Mouse (Mus musculus): ENCODE results near the gene Slc9a5. TPM values are rescaled to one million over a fixed set of nuclear protein-coding genes. Genes with fewer than 3 reads are reported as not detected.
A peak's percentile ranks its signal among the peaks of the same experiment; 100 is the strongest.

The Slc9a5 gene
- polyA plus RNA-seq, 1 experiment: 8.1 TPM

DNA sequence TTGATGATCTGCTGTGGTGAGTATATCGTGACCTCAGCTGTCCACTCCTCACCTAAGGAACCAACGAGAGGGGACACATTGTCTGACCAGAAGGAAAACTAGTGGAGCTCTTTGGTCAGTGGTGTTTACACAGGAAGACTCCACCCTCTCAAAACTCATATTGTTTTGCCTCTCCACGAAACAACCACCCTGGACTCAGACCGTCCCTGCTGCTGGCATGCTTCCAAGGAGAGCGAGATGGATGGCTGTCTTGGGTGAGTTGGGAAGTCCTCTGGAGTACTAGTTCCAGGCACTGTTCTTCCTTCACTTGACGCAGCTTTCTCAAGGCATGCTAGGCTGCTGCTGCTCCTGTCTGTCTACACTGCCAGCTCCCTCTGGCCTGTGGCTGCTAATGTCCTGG lies 40.5 kb downstream of the Slc9a5 start:
- 28% methylated on average over 6 of the region's 6 CpGs for WGBS
- no peak for TF ChIP-seq POLR2A (IDR thresholded peaks at IDR 0.05; ENCODE audit: borderline replicate concordance, extremely low read depth, low read depth, low read length)
- TF ChIP-seq CTCF (IDR thresholded peaks at IDR 0.05; ENCODE audit: insufficient read depth, low read length): no peak
- no peak overlapping the region for H3K4me3 ChIP-seq (replicated peaks; ENCODE audit: extremely low read depth, low read depth, low read length)
- peaks cover 5% of the 10 kb centered on the region for H3K4me1 ChIP-seq (ENCODE audit: control insufficient read depth, insufficient read depth, low read length)
- DNase-seq: no peak

GRCm38 (mm10) chr8:105393089-105393787 lies 44.6 kb downstream of the Slc9a5 start:
- TF ChIP-seq CTCF (IDR thresholded peaks at IDR 0.05; ENCODE audit: insufficient read depth, low read length): no peak
- no peak for TF ChIP-seq POLR2A (IDR thresholded peaks at IDR 0.05; ENCODE audit: borderline replicate concordance, extremely low read depth, low read depth, low read length)
- DNase-seq: no peak
- Histone ChIP-seq H3K4me3 (replicated peaks; ENCODE audit: extremely low read depth, low read depth, low read length) (no peak overlapping the region), H3K4me1 (ENCODE audit: control insufficient read depth, insufficient read depth, low read length) (peaks cover 8% of the 10 kb centered on the region)
- WGBS: 67% methylated on average over 12 of the region's 12 CpGs

DNA sequence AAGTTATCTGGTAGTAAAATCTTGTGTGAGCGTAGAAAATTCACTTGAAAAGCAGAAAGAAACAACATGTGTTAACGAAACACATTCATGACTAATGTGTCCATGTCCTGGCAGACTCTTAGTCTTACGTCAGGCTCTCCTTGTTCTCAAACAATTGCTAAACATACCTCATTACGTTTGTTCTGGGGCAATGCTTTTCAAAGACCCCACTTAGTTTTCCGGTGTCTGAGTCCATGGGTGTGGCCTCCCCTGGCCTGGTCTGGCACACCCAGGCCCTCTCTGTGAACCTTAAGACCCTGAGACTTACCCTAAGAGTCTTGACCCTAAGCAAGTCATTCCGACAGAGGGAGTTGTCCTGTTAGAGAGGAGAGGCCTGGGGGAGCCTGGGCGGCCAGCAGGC lies 45.3 kb downstream of the Slc9a5 start:
- 53% methylated on average over 7 of the region's 7 CpGs for WGBS
- DNase-seq: peak; percentile 21
- H3K4me3 ChIP-seq (replicated peaks; ENCODE audit: extremely low read depth, low read depth, low read length): no peak overlapping the region
- H3K4me1 ChIP-seq (ENCODE audit: control insufficient read depth, insufficient read depth, low read length): peaks cover 8% of the 10 kb centered on the region
- TF ChIP-seq CTCF (IDR thresholded peaks at IDR 0.05; ENCODE audit: insufficient read depth, low read length) (no peak), POLR2A (IDR thresholded peaks at IDR 0.05; ENCODE audit: borderline replicate concordance, extremely low read depth, low read depth, low read length) (no peak)

- WGBS: 31% methylated on average over 3 of the region's 3 CpGs
- DNase-seq: no peak
- TF ChIP-seq CTCF (IDR thresholded peaks at IDR 0.05; ENCODE audit: insufficient read depth, low read length) (peak; percentile 34; the same call in 1 of the 2 replicates), POLR2A (IDR thresholded peaks at IDR 0.05; ENCODE audit: borderline replicate concordance, extremely low read depth, low read depth, low read length) (no peak)
These were observed 49.1 kb downstream of the Slc9a5 start for GRCm38 (mm10) chr8:105397747-105398146.

GRCm38 (mm10) chr8:105400016-105400415 lies 51.4 kb downstream of the Slc9a5 start:
- no peaks in the 10 kb centered on the region for H3K4me1 ChIP-seq (ENCODE audit: control insufficient read depth, insufficient read depth, low read length)
- no peak overlapping the region for H3K4me3 ChIP-seq (replicated peaks; ENCODE audit: extremely low read depth, low read depth, low read length)
- no peak for DNase-seq
- TF ChIP-seq CTCF (IDR thresholded peaks at IDR 0.05; ENCODE audit: insufficient read depth, low read length) (no peak), POLR2A (IDR thresholded peaks at IDR 0.05; ENCODE audit: borderline replicate concordance, extremely low read depth, low read depth, low read length) (no peak)
- WGBS: 91% methylated on average over 5 of the region's 5 CpGs

More at GRCm38 (mm10) chr8:105397747-105398146, 49.1 kb downstream of the Slc9a5 start:
- peaks cover 5% of the 10 kb centered on the region; the same call in 1 of the 2 replicates for H3K4me1 ChIP-seq (ENCODE audit: control insufficient read depth, insufficient read depth, low read length)
- no peak overlapping the region for H3K4me3 ChIP-seq (replicated peaks; ENCODE audit: extremely low read depth, low read depth, low read length)

DNA sequence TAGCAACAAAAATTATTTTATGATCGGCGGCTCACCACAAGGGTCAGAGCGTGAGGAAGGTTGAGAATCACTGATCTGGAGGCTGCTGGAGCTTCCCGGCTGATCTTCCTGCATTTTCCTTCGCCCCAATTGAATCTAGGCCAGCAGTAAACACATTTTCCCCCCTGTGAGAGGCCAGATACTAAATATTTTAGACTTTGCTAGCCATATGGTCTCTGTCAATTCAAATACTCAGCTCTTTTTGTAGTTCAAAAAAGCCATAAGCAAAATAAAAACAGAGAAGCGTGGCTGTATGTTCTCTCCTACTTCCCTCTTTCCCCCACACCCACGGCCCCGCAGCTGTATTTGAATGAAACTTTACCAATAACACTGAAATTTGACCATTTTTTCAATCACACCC lies 54.8 kb downstream of the Slc9a5 start:
- H3K4me3 ChIP-seq (replicated peaks; ENCODE audit: extremely low read depth, low read depth, low read length): no peak overlapping the region
- H3K4me1 ChIP-seq (ENCODE audit: control insufficient read depth, insufficient read depth, low read length): no peaks in the 10 kb centered on the region
- no peak for TF ChIP-seq POLR2A (IDR thresholded peaks at IDR 0.05; ENCODE audit: borderline replicate concordance, extremely low read depth, low read depth, low read length)
- TF ChIP-seq CTCF (IDR thresholded peaks at IDR 0.05; ENCODE audit: insufficient read depth, low read length): no peak
- 67% methylated on average over 8 of the region's 8 CpGs for WGBS
- no peak for DNase-seq

- TF ChIP-seq CTCF (IDR thresholded peaks at IDR 0.05; ENCODE audit: insufficient read depth, low read length) (no peak), POLR2A (IDR thresholded peaks at IDR 0.05; ENCODE audit: borderline replicate concordance, extremely low read depth, low read depth, low read length) (no peak)
- no peaks in the 10 kb centered on the region for H3K4me1 ChIP-seq (ENCODE audit: control insufficient read depth, insufficient read depth, low read length)
- WGBS: 79% methylated on average over 1 of the region's 1 CpGs
- no peak for DNase-seq
- H3K4me3 ChIP-seq (replicated peaks; ENCODE audit: extremely low read depth, low read depth, low read length): no peak overlapping the region
These were observed 55.9 kb downstream of the Slc9a5 start for GRCm38 (mm10) chr8:105404496-105404895.

GRCm38 (mm10) chr8:105406416-105406815 lies 57.8 kb downstream of the Slc9a5 start:
- WGBS: 49% methylated on average over 10 of the region's 10 CpGs
- H3K4me3 ChIP-seq (replicated peaks; ENCODE audit: extremely low read depth, low read depth, low read length): no peak overlapping the region

GRCm38 (mm10) chr8:105408331-105408730 lies 59.7 kb downstream of the Slc9a5 start:
- no peak overlapping the region for H3K4me3 ChIP-seq (replicated peaks; ENCODE audit: extremely low read depth, low read depth, low read length)
- TF ChIP-seq POLR2A (IDR thresholded peaks at IDR 0.05; ENCODE audit: borderline replicate concordance, extremely low read depth, low read depth, low read length) (no peak), CTCF (IDR thresholded peaks at IDR 0.05; ENCODE audit: insufficient read depth, low read length) (no peak)
- 0 out of 2 replicates have a peak, but pooled peaks cover 3% of the 10 kb centered on the region for H3K4me1 ChIP-seq (ENCODE audit: control insufficient read depth, insufficient read depth, low read length)
- no peak for DNase-seq
- 54% methylated on average over 7 of the region's 7 CpGs for WGBS

More at GRCm38 (mm10) chr8:105406416-105406815, 57.8 kb downstream of the Slc9a5 start:
- no peak for TF ChIP-seq POLR2A (IDR thresholded peaks at IDR 0.05; ENCODE audit: borderline replicate concordance, extremely low read depth, low read depth, low read length)
- TF ChIP-seq CTCF (IDR thresholded peaks at IDR 0.05; ENCODE audit: insufficient read depth, low read length): no peak
- no peak for DNase-seq
- no peaks in the 10 kb centered on the region for H3K4me1 ChIP-seq (ENCODE audit: control insufficient read depth, insufficient read depth, low read length)

GRCm38 (mm10) chr8:105409947-105410346 lies 61.3 kb downstream of the Slc9a5 start:
- 93% methylated on average over 6 of the region's 6 CpGs for WGBS
- Histone ChIP-seq H3K4me3 (replicated peaks; ENCODE audit: extremely low read depth, low read depth, low read length) (no peak overlapping the region), H3K4me1 (ENCODE audit: control insufficient read depth, insufficient read depth, low read length) (0 out of 2 replicates have a peak, but pooled peaks cover 3% of the 10 kb centered on the region)
- no peak for TF ChIP-seq POLR2A (IDR thresholded peaks at IDR 0.05; ENCODE audit: borderline replicate concordance, extremely low read depth, low read depth, low read length)
- no peak for TF ChIP-seq CTCF (IDR thresholded peaks at IDR 0.05; ENCODE audit: insufficient read depth, low read length)
- no peak for DNase-seq

Measured in lung, adult 2 months (tissue).